Mouse (Mus musculus) kidney, adult 2 months (tissue): ENCODE results near the gene Stk17b.

Experiments
- CTCF ChIP-seq: fragments of 200-500 bp; conservative IDR thresholded peaks from 2 replicates; pipeline ENCODE4 v1.5.1; 2011; ENCODE audit warnings: low read depth, mild to moderate bottlenecking, control low read depth, low read length, moderate library complexity, mixed read lengths; ENCODE audit not compliant: insufficient read depth, insufficient read length
- POLR2A ChIP-seq: fragments of 200-500 bp; IDR thresholded peaks from one replicate; pipeline ENCODE4 v1.6.1; 2011; ENCODE audit warnings: low read depth, low read length, control low read depth

- TF ChIP-seq CTCF = 0 out of 2 replicates have a peak, but pooled peaks have one; percentile 7
- TF ChIP-seq POLR2A = no peak
Observed at GRCm38 (mm10) chr1:53715446-53715845, 69.6 kb downstream of the Stk17b start.
